Mouse (Mus musculus): ENCODE results near the gene Slc35b2. TPM values are rescaled to one million over a fixed set of nuclear protein-coding genes. Genes with fewer than 3 reads are reported as not detected.

Gene Slc35b2
- 10 to 100 TPM; 23.7 to 24.3 TPM for total RNA-seq (2021)

DNA sequence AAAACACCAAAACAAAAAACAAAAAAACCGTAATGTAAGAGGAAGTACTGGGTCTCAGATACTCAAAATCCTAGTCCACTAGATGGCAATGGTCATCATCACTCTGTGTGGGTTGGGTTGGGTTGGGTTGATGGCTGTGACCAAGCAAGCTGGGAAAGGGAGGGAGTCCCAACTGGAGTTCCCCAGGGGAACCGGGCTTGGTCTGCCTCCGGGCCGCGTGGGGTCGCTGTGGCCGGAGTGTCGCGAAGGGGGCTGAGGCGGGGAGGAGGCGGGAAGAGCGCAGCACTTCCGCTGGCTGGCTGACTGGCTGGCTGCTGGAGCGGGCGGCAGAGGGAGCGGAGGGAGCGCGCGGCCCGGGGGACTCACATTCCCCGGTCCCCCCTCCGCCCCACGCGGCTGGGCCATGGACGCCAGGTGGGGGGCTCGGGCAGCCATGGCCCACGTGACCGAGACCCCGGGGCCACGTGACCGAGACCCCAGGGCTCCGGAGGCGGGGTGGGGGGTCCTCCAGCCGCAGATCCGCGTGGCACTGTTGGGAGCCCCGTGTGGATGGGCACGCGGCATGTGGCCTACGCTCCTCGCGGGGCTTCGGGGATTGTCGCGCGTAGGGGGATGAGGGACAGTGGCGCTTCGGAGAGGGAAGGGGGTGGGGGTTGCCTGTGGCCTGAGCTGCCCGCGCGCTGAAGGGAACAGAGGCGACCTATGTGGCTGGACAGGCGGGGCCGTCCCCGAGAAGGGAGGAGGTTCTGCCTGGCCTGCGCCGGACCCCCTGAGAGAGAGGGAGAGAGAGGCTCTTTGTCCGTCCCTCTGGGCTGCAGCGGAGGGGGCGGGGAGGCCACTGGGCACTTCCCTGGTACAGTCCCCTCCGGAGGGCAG is at the start of gene Slc35b2:
Gene Slc35b2 (plus strand): TSS at position 220 of the 876 bp plus-strand sequence.
- intact Hi-C loops (cut with DNase I): loop anchor here (10.0 kb wide), 1 partner anchor 471 kb away; the partner anchor contains the start of gene Vegfa
- peak; percentile 91 for DNase-seq (ENCODE audit: low spot score)

DNA sequence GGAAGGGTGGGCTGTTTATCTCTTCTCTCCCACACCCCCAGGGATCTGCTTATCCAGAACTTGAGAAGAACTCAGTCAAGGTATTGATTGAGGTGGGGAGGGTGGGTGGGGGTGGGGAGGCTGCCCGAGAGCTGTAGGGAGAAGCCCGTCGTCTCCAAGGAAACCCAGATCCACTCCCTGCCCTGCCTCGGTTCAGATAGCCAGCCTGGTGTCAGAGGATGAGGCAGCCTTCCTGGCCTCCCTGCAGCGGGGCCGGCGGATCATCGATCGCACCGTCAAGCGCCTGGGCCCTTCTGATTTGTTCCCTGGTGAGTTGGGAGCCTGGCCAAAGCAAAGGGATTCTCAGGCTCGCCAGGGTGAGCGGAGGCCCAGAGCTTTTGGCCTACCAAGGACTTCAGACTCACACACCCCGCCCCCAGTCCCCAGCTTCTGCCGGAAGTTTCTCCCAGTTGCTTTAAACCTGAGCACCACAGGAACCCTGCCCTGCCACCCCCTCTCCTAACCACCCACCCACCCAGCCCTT is 48.4 kb upstream of the Slc35b2 start:
- intact Hi-C loops (cut with DNase I): loop anchor here (5.0 kb wide), 1 partner anchor 127 kb away; no protein-coding TSS in a partner anchor
- DNase-seq (ENCODE audit: low spot score): no peak

GRCm38 (mm10) chr17:45515806-45516205 is 47.9 kb upstream of the Slc35b2 start:
- intact Hi-C loops (cut with DNase I): loop anchor here (1.0 to 5.0 kb wide), 2 partner anchors 36 to 126 kb away; no protein-coding TSS in a partner anchor

GRCm38 (mm10) chr17:45516488-45516887 is 47.2 kb upstream of the Slc35b2 start:
- DNase-seq (ENCODE audit: low spot score): no peak
- intact Hi-C loops (cut with DNase I): loop anchor here (1.0 to 5.0 kb wide), 2 partner anchors 36 to 126 kb away; no protein-coding TSS in a partner anchor

More at GRCm38 (mm10) chr17:45515806-45516205, 47.9 kb upstream of the Slc35b2 start:
- DNase-seq (ENCODE audit: low spot score): no peak

GRCm38 (mm10) chr17:45517135-45517534 is 46.5 kb upstream of the Slc35b2 start:
- DNase-seq (ENCODE audit: low spot score): no peak
- intact Hi-C loops (cut with DNase I): loop anchor here (5.0 kb wide), 1 partner anchor 125 kb away; no protein-coding TSS in a partner anchor

DNA sequence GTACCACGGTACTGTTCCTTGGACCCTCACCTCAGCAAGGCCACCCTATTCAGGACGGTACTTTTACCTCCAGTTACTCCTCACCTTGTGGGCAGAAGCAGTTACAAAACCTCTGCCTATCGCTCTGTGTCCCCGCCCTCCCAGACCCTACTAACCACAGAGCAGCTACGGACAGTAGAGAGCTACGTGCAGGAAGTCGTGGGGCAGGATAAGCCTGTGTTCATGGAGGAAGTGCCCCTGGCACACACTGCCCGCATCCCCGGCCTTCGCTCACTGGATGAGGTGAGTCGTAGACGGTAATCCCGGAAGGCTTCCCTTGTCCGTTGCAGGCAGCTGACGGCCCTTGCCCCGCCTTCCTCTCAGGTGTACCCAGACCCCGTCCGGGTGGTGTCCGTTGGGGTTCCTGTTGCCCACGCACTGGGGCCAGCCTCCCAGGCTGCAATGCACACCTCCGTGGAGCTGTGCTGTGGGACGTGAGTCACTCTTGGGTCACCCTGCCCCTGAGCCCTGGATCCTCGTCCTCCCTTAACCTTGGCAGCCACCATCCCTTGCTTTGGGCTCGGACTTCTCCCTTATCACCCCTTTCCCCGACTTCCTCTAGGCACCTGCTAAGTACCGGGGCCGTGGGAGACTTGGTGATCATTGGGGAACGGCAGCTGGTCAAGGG is 46.0 kb upstream of the Slc35b2 start:
- no peak for DNase-seq (ENCODE audit: low spot score)
- intact Hi-C loops (cut with DNase I): loop anchor here (5.0 kb wide), 1 partner anchor 125 kb away; no protein-coding TSS in a partner anchor

- no peak for DNase-seq (ENCODE audit: low spot score)
- intact Hi-C loops (cut with DNase I): loop anchor here (5.0 kb wide), 1 partner anchor 123 kb away; no protein-coding TSS in a partner anchor
Measured at GRCm38 (mm10) chr17:45518766-45519475, 44.8 kb upstream of the Slc35b2 start.

DNA sequence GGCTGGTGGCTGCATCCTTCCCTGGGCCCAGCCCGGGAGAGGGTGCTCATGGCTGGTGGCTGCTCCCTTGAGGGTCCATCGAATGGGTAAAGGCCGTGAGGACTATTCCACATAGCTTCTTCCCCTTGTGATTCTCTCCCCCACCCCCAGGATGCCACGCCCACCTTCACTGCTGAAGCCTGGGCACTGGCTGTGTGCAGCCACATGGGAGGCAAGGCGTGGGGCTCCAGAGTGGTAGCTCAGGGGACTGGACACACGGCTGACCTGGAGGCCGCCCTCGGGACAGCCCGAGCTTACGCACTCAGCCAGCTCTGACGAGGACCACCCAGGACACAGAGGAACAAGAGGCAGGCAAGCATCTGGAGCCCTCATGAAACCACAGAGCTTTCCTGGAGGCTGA is 43.5 kb upstream of the Slc35b2 start:
- DNase-seq (ENCODE audit: low spot score): no peak
- intact Hi-C loops (cut with DNase I): no loop called here

- DNase-seq (ENCODE audit: low spot score): no peak
Measured at GRCm38 (mm10) chr17:45523263-45523662, 40.4 kb upstream of the Slc35b2 start, which contains the start of gene Tcte1. TSS of gene Tcte1 (plus strand) at chr17:45523434.

DNA sequence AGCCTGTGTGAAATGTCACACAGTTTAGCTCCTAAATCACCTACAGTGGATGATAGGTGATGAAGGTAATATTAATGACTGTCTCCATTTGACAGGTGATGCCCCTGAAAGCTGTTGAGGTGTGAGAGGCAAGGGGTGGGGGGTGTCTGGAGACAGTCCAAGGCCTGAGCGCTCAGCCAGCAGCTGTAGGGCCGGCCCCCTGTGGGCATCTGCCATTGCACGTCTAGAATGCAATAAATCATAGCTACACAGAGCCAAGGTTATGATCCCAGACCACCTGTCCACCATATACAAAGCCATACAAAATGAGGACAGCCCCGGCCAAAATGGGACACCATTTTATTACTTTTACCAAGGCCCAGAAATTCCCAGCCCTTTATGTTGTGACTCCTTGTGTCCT is 38.7 kb upstream of the Slc35b2 start:
- intact Hi-C loops (cut with DNase I): no loop called here

More at GRCm38 (mm10) chr17:45523263-45523662, 40.4 kb upstream of the Slc35b2 start, which contains the start of gene Tcte1:
- intact Hi-C loops (cut with DNase I): no loop called here

GRCm38 (mm10) chr17:45526571-45526970 is 37.1 kb upstream of the Slc35b2 start:
- DNase-seq (ENCODE audit: low spot score): no peak
- intact Hi-C loops (cut with DNase I): no loop called here

More for the DNA sequence above, 38.7 kb upstream of the Slc35b2 start:
- no peak for DNase-seq (ENCODE audit: low spot score)

DNA sequence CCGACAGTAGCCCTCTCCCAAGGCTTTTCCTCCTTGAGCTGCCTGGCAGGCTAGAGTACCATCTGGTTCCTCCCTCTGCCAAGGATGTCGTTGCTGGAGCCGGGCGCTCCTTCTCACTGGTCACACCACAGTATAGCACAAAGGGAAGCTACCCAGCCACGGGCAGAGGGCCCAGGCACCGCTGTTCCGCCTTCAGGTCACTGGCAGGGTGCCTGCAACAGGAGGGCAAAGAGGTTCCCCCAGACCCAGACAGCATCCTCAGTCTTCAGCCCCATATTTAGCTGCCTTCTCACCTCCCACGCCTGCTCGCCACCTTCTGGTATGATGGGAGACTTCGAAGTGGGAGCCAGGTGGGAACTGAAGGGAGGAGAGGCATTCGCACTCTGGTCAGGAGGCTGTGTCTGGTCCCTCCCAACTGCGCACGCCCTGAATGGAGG is 33.3 kb upstream of the Slc35b2 start:
- DNase-seq (ENCODE audit: low spot score): no peak
- intact Hi-C loops (cut with DNase I): no loop called here

GRCm38 (mm10) chr17:45532896-45533295 is 30.8 kb upstream of the Slc35b2 start:
- intact Hi-C loops (cut with DNase I): no loop called here
- no peak for DNase-seq (ENCODE audit: low spot score)

DNA sequence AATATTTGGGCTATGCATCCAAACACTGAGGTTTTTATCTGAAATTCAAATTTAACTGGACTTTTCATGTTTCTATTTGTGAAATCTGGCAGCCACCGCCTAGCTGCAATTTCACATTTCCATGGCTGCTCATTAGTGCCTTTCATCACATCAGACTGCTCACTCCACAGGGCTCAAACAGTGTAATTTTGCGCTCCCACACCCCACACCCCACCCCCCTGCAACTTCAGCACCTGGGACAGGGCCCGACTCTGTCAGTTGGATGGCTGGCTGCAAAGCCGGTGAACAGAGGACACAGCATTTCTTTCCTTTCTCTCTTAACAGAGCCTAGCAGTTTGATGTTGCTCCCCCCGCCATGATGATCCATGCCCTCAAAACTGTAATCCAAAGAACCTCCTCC is 27.4 kb upstream of the Slc35b2 start:
- intact Hi-C loops (cut with DNase I): no loop called here
- DNase-seq (ENCODE audit: low spot score): no peak

DNA sequence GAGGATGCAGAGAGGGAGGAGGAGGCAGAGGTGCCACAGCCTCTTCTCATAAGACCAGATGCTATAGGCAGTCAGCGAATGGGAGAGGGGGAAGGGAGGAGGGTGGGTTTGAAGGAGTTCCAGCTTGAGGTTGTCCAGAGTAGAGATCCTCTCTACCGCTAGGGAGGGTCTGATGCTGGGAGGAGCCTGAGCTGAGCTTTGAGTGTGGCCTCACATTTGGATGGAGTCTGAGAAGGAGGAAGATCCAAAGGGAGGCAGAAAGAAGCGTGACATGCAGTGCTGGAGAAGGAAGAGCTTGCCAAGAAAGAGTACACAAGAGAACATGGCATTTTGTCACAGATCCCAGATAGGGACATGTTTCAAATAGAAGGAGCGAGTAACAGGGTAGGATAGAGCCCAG is 25.3 kb upstream of the Slc35b2 start:
- DNase-seq (ENCODE audit: low spot score): no peak
- intact Hi-C loops (cut with DNase I): no loop called here

DNA sequence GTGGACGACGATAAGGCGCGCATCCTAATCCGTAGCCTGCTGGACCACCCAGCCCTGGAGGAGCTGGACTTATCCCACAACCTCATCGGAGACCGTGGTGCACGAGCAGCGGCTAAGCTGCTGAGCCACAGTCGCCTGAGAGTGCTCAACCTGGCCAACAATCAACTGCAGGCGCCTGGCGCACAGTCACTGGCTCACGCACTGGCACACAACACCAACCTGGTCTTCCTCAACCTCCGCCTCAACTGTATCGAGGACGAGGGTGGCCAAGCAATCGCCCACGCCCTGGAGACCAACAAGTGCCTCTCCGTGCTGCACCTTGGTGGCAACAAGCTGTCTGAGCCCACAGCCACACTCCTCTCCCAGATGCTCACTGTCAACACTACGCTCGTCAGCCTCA is 24.0 kb upstream of the Slc35b2 start:
- no peak for DNase-seq (ENCODE audit: low spot score)
- intact Hi-C loops (cut with DNase I): no loop called here

DNA sequence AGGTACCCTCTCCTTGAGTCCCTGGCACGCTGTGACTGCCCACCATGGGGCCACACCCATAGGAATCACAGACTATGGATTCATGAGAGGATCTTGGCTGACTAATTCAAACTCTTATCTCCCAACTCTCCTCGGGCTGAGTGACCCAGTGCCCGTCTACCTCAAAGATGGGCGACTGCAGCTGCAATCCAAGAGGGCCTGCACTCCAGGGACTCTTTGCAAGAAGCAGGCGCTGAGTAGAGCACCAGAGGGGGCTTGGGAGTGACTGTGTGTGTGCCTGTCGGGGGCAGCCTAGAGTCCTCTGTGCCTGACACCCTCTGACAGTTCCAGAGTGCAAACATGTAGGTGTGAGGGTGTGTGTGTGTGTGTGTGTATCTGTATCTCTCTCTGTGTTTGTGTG is 21.5 kb upstream of the Slc35b2 start:
- intact Hi-C loops (cut with DNase I): no loop called here
- no peak for DNase-seq (ENCODE audit: low spot score)

GRCm38 (mm10) chr17:45542705-45543104 is 21.0 kb upstream of the Slc35b2 start:
- DNase-seq (ENCODE audit: low spot score): no peak
- intact Hi-C loops (cut with DNase I): no loop called here

DNA sequence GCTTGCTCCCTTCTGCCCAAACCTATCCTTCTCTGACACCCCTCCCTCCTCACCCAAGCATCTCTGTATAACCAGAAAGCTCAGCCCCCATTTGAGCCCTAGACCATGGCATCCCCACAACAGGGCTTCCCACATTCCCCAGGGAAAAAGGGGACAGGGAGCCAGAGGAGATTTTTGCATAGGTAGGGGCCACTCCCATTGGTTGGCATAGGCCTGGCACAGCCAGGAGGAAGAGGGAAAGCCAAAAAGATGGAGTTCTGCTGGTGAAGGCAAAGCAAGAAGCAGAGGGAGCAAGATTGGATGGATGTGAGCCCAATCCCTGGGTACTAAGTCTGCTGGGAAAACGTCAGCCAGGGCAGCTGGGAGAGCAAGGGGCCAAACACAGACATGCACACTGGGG is 20.6 kb upstream of the Slc35b2 start:
- intact Hi-C loops (cut with DNase I): no loop called here
- no peak for DNase-seq (ENCODE audit: low spot score)
